Mouse (Mus musculus) subcutaneous adipose tissue, adult 2 months (tissue): ENCODE data around the gene Snn. TPM values are rescaled to one million over a fixed set of nuclear protein-coding genes. Genes with fewer than 3 reads are reported as not detected.

Experiments used
- polyA plus RNA-seq: library from polyadenylated mRNA; depleted of rRNA; stranded (reverse); fragments of >200 nt; gene quantifications from 2 replicates; pipeline ENCODE4 v1.2.3, GENCODE M21; 2012; ENCODE audit warnings: low replicate concordance; rRNA removed

Gene Snn
- 43.9 and 48.8 TPM in 2 replicates for polyA plus RNA-seq

GRCm38 (mm10) chr16:11060645-11061044 is at the start of gene Snn:
Gene Snn (plus strand): TSS chr16:11060945.

DNA sequence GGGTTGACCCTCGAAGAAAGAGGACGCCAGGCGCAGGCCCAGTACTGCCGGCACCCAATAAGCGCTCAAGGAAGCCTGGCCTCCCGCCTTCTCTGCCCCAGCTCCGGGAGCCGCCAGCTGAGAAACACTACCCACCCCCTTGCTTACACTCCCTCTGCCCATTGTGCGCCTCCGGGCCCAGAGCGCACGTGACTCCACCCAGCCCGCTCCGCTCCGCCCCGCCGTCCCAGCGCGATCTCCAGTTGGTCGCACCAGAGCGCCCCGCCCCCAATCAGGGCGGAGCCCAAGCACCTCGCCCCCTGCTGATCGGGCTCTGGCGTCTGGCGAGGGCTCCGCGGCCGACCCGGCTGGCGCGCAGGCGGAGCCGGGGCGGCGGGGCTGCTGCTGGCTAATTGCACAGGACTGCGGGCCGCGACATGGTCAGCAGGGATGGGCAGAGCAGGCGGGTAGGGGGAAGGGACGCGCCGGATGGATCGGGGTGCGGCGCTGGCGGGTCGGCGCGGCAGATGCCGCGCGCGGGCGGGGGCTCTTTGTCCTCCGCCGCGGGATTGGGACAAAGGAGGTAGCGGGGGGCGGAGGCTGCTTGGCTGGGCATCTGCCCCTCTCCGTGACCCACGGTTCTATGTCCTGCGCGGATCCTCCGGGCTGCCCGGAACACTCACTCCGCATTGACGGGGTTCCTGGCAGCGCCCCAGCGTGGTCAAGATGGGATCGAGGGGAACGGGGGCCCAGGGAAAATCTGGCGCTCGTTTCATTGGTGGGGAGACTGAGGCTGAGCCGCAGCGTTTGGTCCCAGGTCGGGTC is 5.5 kb downstream of the Snn start, which contains the start of gene Litaf:
Gene Litaf (minus strand): TSS at position 129 of the 804 bp plus-strand sequence.

Other genes with a start within 250 kb of the Snn start
- not detected in 2 replicates for gene Gm11172, start 248.0 kb upstream of the Snn start, polyA plus RNA-seq
- gene Rmi2, start 225.9 kb upstream of the Snn start, polyA plus RNA-seq, result 0.13 and 0.91 TPM in 2 replicates
- 214 and 273 TPM in 2 replicates for gene Litaf, start 5.2 kb downstream of the Snn start, polyA plus RNA-seq
- 23.4 and 33.9 TPM in 2 replicates for gene Txndc11, start 73.7 kb downstream of the Snn start, polyA plus RNA-seq
- 71.4 and 75.6 TPM in 2 replicates for gene Zc3h7a, start 115.4 kb downstream of the Snn start, polyA plus RNA-seq
- 8.7 and 12.8 TPM in 2 replicates for gene Rsl1d1, start 142.4 kb downstream of the Snn start, polyA plus RNA-seq
- gene Gspt1, start 193.4 kb downstream of the Snn start, polyA plus RNA-seq, result 13.2 and 26.5 TPM in 2 replicates